Mouse (Mus musculus) MEL (cell line): ENCODE results near the gene Rab11fip4. TPM values are rescaled to one million over a fixed set of nuclear protein-coding genes. Genes with fewer than 3 reads are reported as not detected.

Experiments used
- DNase-seq: peaks from one replicate; pipeline ENCODE4 v3.0.0; 2011; ENCODE audit warnings: low read depth, low spot score
- H3K27ac ChIP-seq: 2 replicates; pipeline ENCODE4 v1.5.1; 2012; ENCODE audit warnings: low read depth, mild to moderate bottlenecking, control low read depth, low read length, moderate library complexity; ENCODE audit not compliant: control insufficient read depth
- H3K27me3 ChIP-seq, 2 experiments: fragments of 150-350 bp in 1 of 2; sonication (generic) in 1 of 2; 2 replicates each; pipeline ENCODE4 v1.6.1; 2012; ENCODE audit warnings: low read length in 2 of 2, mild to moderate bottlenecking in 2 of 2, improper control_type of control experiment in 1 of 2, moderate library complexity in 1 of 2; ENCODE audit not compliant: insufficient read depth in 2 of 2, control insufficient read depth in 1 of 2
- H3K36me3 ChIP-seq, 2 experiments: 2 replicates each; pipeline ENCODE4 v1.6.1; 2012 to 2014; ENCODE audit warnings: low read length in 2 of 2, improper control_type of control experiment in 1 of 2, inconsistent platforms in 1 of 2, mild to moderate bottlenecking in 1 of 2; ENCODE audit not compliant: insufficient read depth in 2 of 2, control insufficient read depth in 1 of 2
- H3K4me1 ChIP-seq, 2 experiments: fragments of 150-350 bp in 1 of 2; sonication (generic) in 1 of 2; 2 replicates each; pipeline ENCODE4 v1.6.1; 2012; ENCODE audit warnings: low read length in 2 of 2, improper control_type of control experiment in 1 of 2, mild to moderate bottlenecking in 1 of 2; ENCODE audit not compliant: insufficient read depth in 2 of 2, control insufficient read depth in 1 of 2
- H3K4me3 ChIP-seq, 2 experiments: fragments of 150-350 bp in 1 of 2; sonication (generic) in 1 of 2; 2 replicates each; pipeline ENCODE4 v1.5.1; 2012; ENCODE audit warnings: low read depth in 2 of 2, low read length in 2 of 2, mild to moderate bottlenecking in 2 of 2, moderate library complexity in 2 of 2, control low read depth in 1 of 2, improper control_type of control experiment in 1 of 2; ENCODE audit not compliant: control insufficient read depth in 1 of 2, insufficient read depth in 1 of 2
- H3K79me2 ChIP-seq: 2 replicates; pipeline ENCODE4 v1.6.1; 2012; ENCODE audit warnings: mild to moderate bottlenecking, low read length, moderate library complexity; ENCODE audit not compliant: control insufficient read depth, poor library complexity, insufficient read depth
- H3K9ac ChIP-seq: 2 replicates; pipeline ENCODE4 v1.6.1; 2012; ENCODE audit warnings: low read depth, mild to moderate bottlenecking, control low read depth, low read length, moderate library complexity; ENCODE audit not compliant: control insufficient read depth, poor library complexity, severe bottlenecking
- H3K9me3 ChIP-seq: fragments of 150-350 bp; sonication (generic); replicated peaks from 2 replicates; pipeline ENCODE4 v1.6.1; 2012; ENCODE audit warnings: mild to moderate bottlenecking, low read length, improper control_type of control experiment, moderate library complexity; ENCODE audit not compliant: insufficient read depth
- CTCF ChIP-seq, 3 experiments: IDR thresholded peaks in 2 of 3; conservative IDR thresholded peaks in 1 of 3; 2 replicates each; pipeline ENCODE4 v1.5.1; 2011 to 2012; ENCODE audit warnings: low read length in 3 of 3, low read depth in 2 of 3, mild to moderate bottlenecking in 2 of 3, improper control_type of control experiment in 1 of 3, inconsistent platforms in 1 of 3, mixed read lengths in 1 of 3, moderate library complexity in 1 of 3; ENCODE audit not compliant: control insufficient read depth in 1 of 3, insufficient read depth in 1 of 3, poor library complexity in 1 of 3, severe bottlenecking in 1 of 3
- ELF1 ChIP-seq: IDR thresholded peaks from 2 replicates; pipeline ENCODE4 v1.6.1; 2014; ENCODE audit warnings: low read depth, mild to moderate bottlenecking, inconsistent platforms, low read length, improper control_type of control experiment, moderate library complexity
- ETS1 ChIP-seq: IDR thresholded peaks from 2 replicates; pipeline ENCODE4 v1.6.1; 2012; ENCODE audit warnings: low read depth, mild to moderate bottlenecking, inconsistent platforms, low read length, improper control_type of control experiment, moderate library complexity
- GABPA ChIP-seq: IDR thresholded peaks from 2 replicates; pipeline ENCODE4 v1.6.1; 2012; ENCODE audit warnings: low read depth, mild to moderate bottlenecking, inconsistent platforms, low read length, improper control_type of control experiment, moderate library complexity
- HCFC1 ChIP-seq: IDR thresholded peaks from 2 replicates; pipeline ENCODE4 v1.6.1; 2012; ENCODE audit warnings: low read depth, mild to moderate bottlenecking, inconsistent platforms, low read length, improper control_type of control experiment, moderate library complexity
- MAFK ChIP-seq: IDR thresholded peaks from 2 replicates; pipeline ENCODE4 v1.6.1; 2011; ENCODE audit warnings: low read depth, mild to moderate bottlenecking, low read length, improper control_type of control experiment, borderline replicate concordance
- MAZ ChIP-seq: IDR thresholded peaks from 2 replicates; pipeline ENCODE4 v1.6.1; 2012; ENCODE audit warnings: low read depth, mild to moderate bottlenecking, inconsistent platforms, low read length, improper control_type of control experiment
- MEF2A ChIP-seq: IDR thresholded peaks from 2 replicates; pipeline ENCODE4 v1.6.1; 2014; ENCODE audit warnings: low read depth, mild to moderate bottlenecking, inconsistent platforms, low read length, improper control_type of control experiment; ENCODE audit not compliant: poor library complexity, insufficient replicate concordance, severe bottlenecking; ENCODE audit errors: extremely low read depth
- MXI1 ChIP-seq: IDR thresholded peaks from 2 replicates; pipeline ENCODE4 v1.6.1; 2011; ENCODE audit warnings: mild to moderate bottlenecking, low read depth, low read length, improper control_type of control experiment
- MYB ChIP-seq: IDR thresholded peaks from 2 replicates; pipeline ENCODE4 v1.6.1; 2011; ENCODE audit warnings: mild to moderate bottlenecking, low read depth, low read length, improper control_type of control experiment
- NELFE ChIP-seq: IDR thresholded peaks from 2 replicates; pipeline ENCODE4 v1.6.1; 2011; ENCODE audit warnings: low read depth, low read length, improper control_type of control experiment
- NRF1 ChIP-seq: IDR thresholded peaks from 2 replicates; pipeline ENCODE4 v1.6.1; 2014; ENCODE audit warnings: low read depth, mild to moderate bottlenecking, inconsistent platforms, low read length, improper control_type of control experiment, moderate library complexity; ENCODE audit not compliant: poor library complexity, insufficient read depth, severe bottlenecking
- POLR2A ChIP-seq, 2 experiments: IDR thresholded peaks; 2 replicates each; pipeline ENCODE4 v1.6.1; 2011 to 2012; ENCODE audit warnings: low read length in 2 of 2, mild to moderate bottlenecking in 2 of 2, control low read depth in 1 of 2, improper control_type of control experiment in 1 of 2, low read depth in 1 of 2, moderate library complexity in 1 of 2; ENCODE audit not compliant: control insufficient read depth in 1 of 2, insufficient read depth in 1 of 2, poor library complexity in 1 of 2
- RAD21 ChIP-seq: IDR thresholded peaks from 2 replicates; pipeline ENCODE4 v1.6.1; 2011; ENCODE audit warnings: mild to moderate bottlenecking, low read depth, low read length, improper control_type of control experiment
- SIN3A ChIP-seq: IDR thresholded peaks from 2 replicates; pipeline ENCODE4 v1.6.1; 2012; ENCODE audit warnings: low read length, improper control_type of control experiment, inconsistent platforms
- SMC3 ChIP-seq: IDR thresholded peaks from 2 replicates; pipeline ENCODE4 v1.6.1; 2011; ENCODE audit warnings: low read depth, low read length, improper control_type of control experiment
- TAL1 ChIP-seq: IDR thresholded peaks from 2 replicates; pipeline ENCODE4 v1.6.1; 2012; ENCODE audit warnings: mild to moderate bottlenecking, inconsistent platforms, low read length, moderate library complexity, mixed read lengths
- TBP ChIP-seq: IDR thresholded peaks from 2 replicates; pipeline ENCODE4 v1.8.0; 2011; ENCODE audit warnings: low read depth, low read length, improper control_type of control experiment
- UBTF ChIP-seq: IDR thresholded peaks from 2 replicates; pipeline ENCODE4 v1.6.1; 2012; ENCODE audit warnings: low read depth, mild to moderate bottlenecking, inconsistent platforms, low read length, improper control_type of control experiment, moderate library complexity, borderline replicate concordance; ENCODE audit not compliant: insufficient read depth
- USF1 ChIP-seq: IDR thresholded peaks from 2 replicates; pipeline ENCODE4 v1.6.1; 2014; ENCODE audit warnings: low read depth, mild to moderate bottlenecking, inconsistent platforms, low read length, improper control_type of control experiment, moderate library complexity
- USF2 ChIP-seq, 2 experiments: IDR thresholded peaks; 2 replicates each; pipeline ENCODE4 v1.6.1; 2011 to 2012; ENCODE audit warnings: improper control_type of control experiment in 2 of 2, low read length in 2 of 2, borderline replicate concordance in 1 of 2, inconsistent platforms in 1 of 2, low read depth in 1 of 2, mild to moderate bottlenecking in 1 of 2; ENCODE audit not compliant: insufficient read depth in 1 of 2
- ZMIZ1 ChIP-seq: IDR thresholded peaks from 2 replicates; pipeline ENCODE4 v1.6.1; 2012; ENCODE audit warnings: low read depth, mild to moderate bottlenecking, inconsistent platforms, low read length, improper control_type of control experiment, moderate library complexity
- polyA plus RNA-seq, 2 experiments: library from polyadenylated mRNA; stranded (reverse) in 1 of 2; unstranded in 1 of 2; fragments of >175 nt in 1 of 2; fragments of >200 nt in 1 of 2; gene quantifications; 2 replicates each; pipeline versions ENCODE4 v1.2.1 to v1.2.4; 2012; ENCODE audit warnings: low replicate concordance in 2 of 2, low read depth in 1 of 2; ENCODE audit not compliant: insufficient read length in 2 of 2, insufficient read depth in 1 of 2, missing spikeins in 1 of 2
- total RNA-seq: library from RNA; depleted of rRNA; stranded (reverse); fragments of 300-350 nt; gene quantifications from 2 replicates; pipeline ENCODE4 v1.2.3, GENCODE M21; 2012

Rab11fip4 gene
- total and polyA plus RNA-seq, 3 experiments = under 0.01 to 0.03 TPM; not detected in 1

DNA sequence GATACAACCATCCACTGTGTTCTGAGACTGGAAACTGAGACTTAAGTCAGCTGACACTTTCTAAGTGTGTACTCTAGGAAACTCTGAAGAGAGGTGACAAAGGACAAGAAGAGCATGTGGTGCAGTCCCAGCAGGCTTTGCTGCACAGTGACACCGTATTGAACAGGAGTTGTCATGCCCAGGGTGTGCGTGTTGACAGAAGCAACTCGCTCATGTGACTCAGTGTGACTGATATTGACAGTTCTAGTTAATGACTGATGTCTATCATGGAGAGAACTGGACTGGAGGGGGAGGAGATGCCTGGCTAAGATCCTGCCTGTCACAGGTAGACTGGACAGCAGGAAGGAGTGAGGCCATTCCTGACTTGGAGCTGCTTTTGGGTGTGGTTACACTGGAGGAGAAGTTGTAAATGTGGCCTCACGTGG, 63.4 kb downstream of the Rab11fip4 start:
- Histone ChIP-seq H3K36me3 (no peaks in the 10 kb centered on the region), H3K4me1 (no peaks in the 10 kb centered on the region), H3K27ac (no peak overlapping the region)
- no peak for DNase-seq
- TF ChIP-seq GABPA (no peak), TBP (no peak)
- TF ChIP-seq, all 39 proteins: peak for 0
- Histone ChIP-seq H3K9ac (no peak overlapping the region), H3K9me3 (no peaks in the 10 kb centered on the region), H3K27me3 (peaks cover 2 to 12% of the 10 kb centered on the region in 2 experiments; a peak in 3 of 4 replicates), H3K79me2 (no peaks in the 10 kb centered on the region), H3K4me3 (no peak overlapping the region)

DNA sequence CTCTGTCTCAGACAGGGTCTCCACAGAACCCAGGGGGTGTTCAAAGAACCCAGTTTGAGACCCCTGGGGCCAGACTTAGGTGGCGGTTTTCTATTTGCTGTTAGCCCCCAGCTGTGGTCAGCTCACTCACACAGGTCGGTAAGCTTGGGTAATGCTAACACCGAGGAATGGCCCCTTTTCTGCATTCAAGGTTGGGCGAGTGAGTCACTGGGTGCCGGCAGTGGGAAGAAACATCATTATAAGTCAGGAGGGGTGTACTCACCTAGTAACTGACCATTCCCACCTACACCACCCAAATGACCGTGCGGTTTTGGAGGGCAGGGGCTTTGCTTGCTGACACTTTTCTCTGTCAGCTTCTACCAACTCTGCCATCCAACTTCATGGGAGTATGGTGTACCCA, 64.6 kb downstream of the Rab11fip4 start:
- no peaks in the 10 kb centered on the region for H3K36me3 ChIP-seq
- no peak for DNase-seq
- H3K4me1 ChIP-seq = no peaks in the 10 kb centered on the region
- H3K27ac ChIP-seq = no peak overlapping the region
- H3K4me3 ChIP-seq = no peak overlapping the region
- no peaks in the 10 kb centered on the region for H3K79me2 ChIP-seq
- no peak overlapping the region for H3K9ac ChIP-seq
- H3K9me3 ChIP-seq = no peaks in the 10 kb centered on the region
- peaks cover 2 to 5% of the 10 kb centered on the region in 2 experiments; a peak in 3 of 4 replicates for H3K27me3 ChIP-seq
- no peak for TF ChIP-seq TAL1
- TF ChIP-seq SMC3 = no peak
- no peak for TF ChIP-seq UBTF
- TF ChIP-seq RAD21 = no peak
- no peak for TF ChIP-seq NRF1
- no peak for TF ChIP-seq ELF1
- TF ChIP-seq HCFC1 = no peak
- no peak for TF ChIP-seq ETS1
- TF ChIP-seq POLR2A (IDR thresholded peaks at IDR 0.05; ENCODE audit: control insufficient read depth in 1 of 2, insufficient read depth in 1 of 2, low read depth in 1 of 2, low read length in 2 of 2, poor library complexity in 1 of 2) = no peak
- no peak for TF ChIP-seq CTCF (IDR thresholded peaks at IDR 0.05 in 2 of 3, conservative IDR thresholded peaks at IDR 0.05 in 1 of 3; ENCODE audit: control insufficient read depth in 1 of 3, insufficient read depth in 1 of 3, low read depth in 2 of 3, low read length in 3 of 3, poor library complexity in 1 of 3, severe bottlenecking in 1 of 3)
- TF ChIP-seq USF1 = no peak
- TF ChIP-seq MXI1 = no peak
- TF ChIP-seq MAZ = no peak
- no peak for TF ChIP-seq MEF2A
- TF ChIP-seq ZMIZ1 = no peak
- no peak for TF ChIP-seq MAFK
- TF ChIP-seq NELFE = no peak
- no peak for TF ChIP-seq USF2 (IDR thresholded peaks at IDR 0.05; ENCODE audit: borderline replicate concordance in 1 of 2, insufficient read depth in 1 of 2, low read depth in 1 of 2, low read length in 2 of 2)
- no peak for TF ChIP-seq MYB
- no peak for TF ChIP-seq SIN3A
